Mouse (Mus musculus) cerebellum, postnatal 36 days (tissue): Measurements from ENCODE around the gene Taok3.

Experiments used
- DNase-seq, 2 experiments: peaks; one replicate each; pipeline ENCODE4 v3.0.0; 2021 to 2022; ENCODE audit warnings: mixed read lengths in 2 of 2

Taok3 gene

DNA sequence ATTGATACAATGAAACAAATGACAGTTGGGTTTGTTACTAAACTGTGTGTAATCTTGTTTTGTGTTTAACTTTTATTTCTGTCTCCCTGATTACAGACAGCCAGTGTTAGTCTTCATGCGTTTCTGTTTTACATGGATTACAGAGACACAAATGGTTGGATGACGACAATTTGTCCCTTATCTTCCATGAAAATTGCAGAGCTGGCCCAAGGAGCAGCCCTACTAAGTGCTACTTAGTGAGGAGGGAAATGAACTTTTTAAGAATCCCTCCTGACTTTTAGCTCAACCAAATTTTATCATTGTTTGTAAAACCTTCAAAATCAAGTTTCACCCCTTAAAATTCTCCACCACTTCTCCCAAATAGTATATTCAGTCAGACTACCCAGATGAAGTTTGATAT is 1.7 kb upstream of the Taok3 start:
- no peak for DNase-seq

DNA sequence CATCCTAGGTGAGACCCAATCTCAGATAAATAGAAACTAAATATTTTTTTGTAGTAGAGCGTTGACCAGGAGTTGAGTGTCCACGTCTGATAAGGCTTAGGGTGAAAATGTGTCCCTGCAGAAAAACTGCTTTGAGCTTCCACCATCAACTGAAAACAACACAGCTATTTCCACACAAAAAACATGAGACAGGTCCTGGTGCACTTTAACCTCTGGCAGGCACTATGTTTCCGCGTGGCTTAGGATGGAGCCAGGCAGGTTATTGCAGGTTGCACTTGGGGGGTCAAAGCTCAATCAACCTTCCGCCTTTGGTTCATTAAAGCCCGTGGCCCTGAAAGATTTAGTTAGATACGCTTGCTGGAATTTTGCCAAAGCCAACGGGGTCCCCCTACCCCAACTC is 1.1 kb upstream of the Taok3 start:
- DNase-seq, result no peak

DNA sequence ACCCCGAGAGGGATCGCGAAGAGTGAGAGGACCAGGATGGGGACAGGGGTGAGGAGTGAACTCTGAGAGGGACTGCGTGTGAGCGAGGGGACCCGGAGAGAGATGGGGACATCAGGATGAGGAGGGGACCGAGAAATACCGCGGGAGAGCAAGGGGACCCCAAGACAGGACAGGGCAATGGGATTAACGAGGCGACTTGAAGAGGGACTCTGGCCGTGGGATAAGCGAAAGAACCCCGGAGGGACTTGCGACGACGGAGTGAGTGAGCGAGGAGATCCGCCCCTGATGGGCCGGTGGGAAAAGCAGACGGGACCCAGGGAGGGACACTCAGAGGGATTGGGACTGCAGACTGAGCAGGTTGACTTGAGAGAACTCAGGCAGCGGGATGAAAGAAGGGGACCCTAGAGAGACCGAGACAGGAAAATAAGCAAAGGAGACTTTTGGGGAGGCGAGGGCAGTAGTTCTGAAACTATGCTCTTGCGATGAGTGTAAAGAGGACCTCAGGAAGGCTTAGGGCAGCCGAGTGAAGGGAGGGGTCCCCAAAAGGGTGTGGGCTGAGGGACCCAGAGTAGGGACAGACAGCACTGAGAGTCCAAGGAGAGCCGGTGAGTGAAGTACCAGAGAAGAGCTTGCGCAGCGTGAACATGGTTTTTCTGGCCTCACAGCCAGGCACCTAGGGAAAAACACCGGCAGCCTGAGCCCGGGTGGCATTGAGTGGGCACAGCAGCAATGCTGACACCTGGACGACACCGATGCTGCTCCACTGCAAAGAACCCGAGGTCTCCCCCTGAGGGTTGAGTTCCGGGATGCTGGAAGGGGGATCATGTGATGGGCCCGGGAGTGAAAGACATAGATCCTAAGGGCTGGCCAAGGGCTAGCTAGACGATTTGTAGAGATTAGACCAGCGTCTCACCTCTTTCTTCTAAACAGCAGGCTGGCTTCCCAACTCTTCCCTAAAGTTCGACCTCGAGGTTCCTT is 849 bp downstream of the Taok3 start:
- no peak for DNase-seq

DNA sequence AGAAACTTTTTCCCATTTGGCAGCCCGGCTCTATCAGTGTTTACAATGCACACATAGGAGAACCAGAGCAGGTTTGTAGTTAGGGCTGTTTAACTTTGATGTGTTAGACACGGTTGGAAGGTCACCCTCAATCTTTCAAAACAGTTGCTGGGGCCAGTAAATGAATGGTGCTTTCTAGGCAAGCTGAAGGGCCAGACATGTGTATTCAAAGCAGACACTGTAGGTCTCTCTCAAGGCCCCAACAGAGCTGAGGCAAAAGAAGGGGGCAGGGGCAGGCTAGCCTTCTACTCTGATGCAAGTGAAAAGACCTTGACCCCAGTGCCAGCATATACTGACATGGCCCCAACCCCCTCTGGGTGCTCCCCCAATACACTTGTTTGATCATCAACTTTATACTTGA is 1.7 kb downstream of the Taok3 start:
- DNase-seq, result no peak

DNA sequence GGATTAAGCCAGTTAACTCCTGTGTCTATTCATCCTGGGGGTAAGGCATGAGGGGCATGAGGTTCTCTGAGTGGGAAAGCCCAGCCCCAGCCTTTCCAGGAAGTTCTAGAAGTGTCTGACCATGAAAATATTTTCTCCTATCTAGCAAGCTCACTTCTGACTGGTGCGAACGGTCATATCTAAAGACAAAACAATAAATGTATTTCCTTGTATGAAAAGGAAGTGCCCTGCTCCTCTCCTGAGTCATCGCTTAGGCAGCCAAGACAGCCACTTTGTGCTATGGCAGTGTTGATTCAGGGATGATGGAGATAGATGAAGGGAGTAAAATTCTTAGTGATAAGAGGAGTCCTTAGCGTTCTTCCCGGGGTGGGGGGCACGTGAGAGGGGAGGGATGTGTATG is 3.2 kb downstream of the Taok3 start:
- DNase-seq, result no peak

DNA sequence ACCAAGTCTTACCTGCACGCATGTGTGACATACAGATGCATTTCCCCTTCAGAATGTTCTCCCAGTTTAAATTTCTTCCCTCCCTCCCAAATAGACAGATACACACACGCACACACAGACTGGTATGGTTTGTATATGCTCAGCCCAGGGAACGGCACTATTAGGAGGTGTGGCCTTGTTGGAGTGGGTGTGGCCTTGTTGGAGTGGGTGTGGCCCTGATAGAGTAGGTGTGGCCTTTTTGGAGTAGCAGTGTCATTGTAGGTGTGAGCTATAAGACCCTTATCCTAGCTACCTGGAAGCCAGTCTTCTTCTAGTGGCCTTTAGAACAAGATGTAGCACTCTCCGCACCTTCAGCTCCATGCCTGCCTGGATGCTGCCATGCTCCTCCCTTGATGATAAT is 3.9 kb downstream of the Taok3 start:
- no peak for DNase-seq

DNA sequence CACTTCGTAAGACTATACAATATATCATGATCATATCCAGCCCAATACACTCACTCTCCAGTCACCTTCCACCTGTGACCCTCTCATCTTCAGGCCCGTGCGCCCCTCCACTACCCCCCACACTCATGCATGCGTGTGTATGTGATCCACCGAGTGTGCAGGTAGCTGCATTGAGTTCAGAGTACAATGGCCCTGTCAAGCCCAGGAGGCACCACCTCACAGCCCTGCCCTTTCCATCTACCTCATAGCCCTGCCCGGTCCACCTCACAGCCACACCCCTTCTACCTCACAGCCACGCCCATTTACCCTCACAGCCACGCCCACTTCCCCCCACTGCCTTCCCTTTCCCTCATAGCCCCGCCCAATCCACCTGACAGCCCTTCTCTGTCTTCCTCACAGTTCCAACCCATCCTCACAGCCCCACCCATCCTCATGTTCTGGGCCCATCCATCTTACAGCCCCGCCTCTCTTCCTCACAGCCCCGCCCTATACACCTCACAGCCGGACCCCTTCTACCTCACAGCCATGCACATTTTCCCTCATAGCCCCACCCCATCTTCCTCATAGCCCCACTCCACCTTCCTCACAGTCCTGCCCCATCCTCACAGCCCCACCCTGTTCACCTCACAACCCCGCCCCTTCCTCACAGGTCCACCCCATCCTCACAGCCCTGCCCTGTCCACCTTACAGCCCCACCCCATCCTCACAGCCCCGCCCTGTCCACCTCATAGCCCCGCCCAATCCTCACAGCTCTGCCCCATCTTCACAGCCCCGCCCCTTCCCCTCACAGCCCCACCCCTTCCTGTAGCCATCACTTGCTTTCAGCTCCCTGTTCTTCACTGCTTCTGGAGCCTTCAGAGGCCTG is 5.8 kb downstream of the Taok3 start:
- DNase-seq, result no peak

DNA sequence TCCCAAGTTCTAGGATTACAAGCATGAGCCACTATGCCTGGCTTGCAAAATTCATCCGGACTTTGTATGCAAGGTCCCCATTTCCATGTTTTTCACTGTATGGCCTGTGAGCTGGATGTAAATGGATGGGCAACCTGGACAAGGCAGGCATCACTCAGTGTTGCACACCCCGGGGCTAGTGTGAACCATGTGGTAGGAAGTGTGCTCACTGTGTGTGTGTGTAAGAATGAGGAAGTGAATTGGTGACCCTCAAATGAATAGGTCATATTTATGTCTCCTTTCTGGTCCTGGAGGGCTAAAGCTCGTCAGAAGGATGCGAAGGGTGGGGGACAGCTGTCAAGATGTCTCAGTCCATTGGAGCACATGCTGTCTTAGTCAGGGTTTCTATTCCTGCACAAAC is 7.1 kb downstream of the Taok3 start:
- no peak for DNase-seq

DNA sequence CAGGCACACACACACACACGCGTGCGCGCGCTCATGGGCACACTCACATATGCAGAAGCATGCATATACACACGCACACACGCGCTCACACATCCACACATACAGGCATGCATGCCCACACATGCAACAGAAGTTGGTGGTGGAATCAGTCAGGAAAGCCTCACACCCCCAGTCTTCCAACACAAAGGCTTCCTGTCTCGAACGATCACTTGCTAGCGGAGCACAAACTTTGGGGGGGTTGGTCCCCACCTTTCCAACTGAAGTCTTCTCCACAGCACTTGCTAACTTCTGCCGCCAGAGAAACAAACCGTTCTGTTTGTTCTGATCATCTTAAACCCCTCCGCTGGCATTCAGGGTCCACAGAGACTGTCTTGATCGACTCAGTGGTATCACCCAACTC is 10.8 kb downstream of the Taok3 start:
- DNase-seq, result no peak

DNA sequence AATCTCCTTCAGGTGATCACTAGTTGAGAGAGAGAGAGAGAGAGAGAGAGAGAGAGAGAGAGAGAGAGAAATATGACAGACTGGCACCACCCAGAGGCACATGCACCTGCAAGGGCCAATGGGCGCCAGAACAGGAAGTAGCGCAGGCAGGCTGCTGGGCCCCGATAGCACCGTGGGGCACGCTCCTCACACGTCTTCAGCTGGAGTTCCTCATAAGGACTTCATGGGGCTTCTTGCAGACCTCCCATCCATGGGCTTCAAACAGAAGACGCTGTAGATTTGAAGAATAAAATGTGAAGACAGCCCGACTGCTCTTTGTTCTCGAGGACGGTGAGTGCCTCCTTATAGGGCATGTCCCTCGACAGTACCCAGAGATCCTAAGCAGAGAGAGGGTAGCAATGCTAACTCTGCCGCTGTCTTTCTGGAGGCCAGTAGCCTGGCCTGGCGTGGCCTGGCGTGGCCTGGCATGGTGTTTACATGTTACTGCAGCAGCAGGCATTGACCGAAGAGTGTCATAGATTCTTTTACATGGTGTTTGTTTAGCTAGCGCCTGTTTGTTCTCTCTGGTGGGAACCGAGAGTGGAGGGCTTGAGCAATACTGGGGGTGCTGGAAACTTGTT is 13.6 kb downstream of the Taok3 start:
- no peak for DNase-seq

DNA sequence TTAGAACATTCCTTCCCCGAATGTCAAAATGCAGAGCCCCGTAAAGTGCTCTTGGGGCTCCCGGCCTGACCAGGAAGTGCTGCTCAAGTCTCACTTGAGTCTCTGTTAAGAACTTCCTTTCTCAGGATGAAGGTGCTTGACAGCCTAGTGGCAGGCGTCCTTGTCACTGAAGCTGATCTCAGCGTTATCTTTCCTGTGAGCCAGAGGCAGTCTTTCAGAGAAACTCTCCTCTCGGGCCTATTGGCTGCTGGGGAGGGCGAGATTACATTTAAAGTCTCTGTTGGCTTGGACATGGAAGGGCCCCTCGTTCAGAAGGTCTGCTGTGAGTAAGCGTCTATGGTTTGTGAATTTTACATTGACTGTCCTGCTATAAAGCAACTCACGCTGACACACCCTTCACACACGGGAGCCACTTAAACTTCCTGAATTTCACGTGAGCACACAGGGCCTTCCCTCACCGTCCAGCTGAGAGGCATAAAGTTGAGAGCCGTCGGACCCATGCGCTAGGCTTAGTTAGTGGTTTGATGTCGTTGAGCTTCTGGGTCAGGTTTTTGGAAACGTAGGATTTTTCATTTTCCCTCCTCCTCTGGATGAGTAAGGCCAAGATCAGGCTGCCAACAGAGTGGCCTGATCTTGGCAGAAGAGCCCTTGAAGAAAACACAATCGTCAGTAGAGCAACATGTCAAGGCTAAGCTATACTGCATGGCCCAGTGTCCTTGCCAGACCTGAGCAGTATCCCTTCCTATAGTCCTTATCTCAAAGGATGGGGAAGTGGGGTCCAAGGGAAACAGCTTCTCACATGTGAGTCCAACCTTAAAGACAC is 14.3 kb downstream of the Taok3 start:
- no peak for DNase-seq

DNA sequence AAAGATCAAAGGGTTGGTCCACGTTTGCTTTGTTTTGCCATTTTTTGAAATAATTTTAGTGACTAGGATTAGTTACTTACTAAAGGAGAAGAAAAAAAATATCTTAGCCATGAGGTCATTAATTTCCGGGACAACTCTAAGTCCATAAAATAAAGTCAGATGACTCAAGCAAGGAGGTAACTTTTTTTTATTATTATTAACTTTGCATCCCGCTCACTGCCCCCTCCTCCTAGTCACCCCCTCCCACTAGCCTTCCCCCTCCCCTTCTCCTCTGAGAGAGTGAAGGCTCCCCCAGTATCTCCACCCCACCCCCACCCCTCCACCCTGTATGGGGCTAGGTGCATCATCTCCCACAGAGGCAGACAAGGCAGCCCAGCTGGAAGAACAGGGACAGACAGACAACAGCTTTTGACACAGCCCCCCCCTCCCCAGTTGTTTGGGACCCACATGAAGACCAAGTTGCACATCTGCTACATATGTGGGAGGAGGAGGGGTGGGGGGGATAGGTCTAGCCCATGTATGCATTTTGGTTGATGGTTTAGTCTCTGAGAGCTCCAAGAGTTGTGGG is 15.0 kb downstream of the Taok3 start:
- no peak for DNase-seq

DNA sequence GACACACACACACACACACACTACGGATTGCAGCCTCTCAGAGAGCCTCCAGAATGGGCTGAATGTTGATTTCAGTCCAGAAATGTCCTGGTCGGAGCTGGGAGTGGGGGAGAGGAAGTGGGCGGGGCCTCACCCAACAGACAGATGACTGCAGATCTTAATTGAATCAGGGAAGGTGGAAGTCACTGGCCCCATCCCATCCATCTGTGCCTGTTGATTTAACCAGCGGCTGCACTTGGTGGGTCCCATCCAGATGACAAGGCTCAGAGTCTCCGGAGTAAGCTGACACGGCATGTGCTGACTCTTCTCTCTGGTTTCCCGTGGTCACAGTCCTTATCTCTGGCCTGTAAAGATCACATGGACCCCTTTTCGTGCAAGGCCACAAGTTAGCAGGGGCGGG is 15.9 kb downstream of the Taok3 start:
- no peak for DNase-seq

DNA sequence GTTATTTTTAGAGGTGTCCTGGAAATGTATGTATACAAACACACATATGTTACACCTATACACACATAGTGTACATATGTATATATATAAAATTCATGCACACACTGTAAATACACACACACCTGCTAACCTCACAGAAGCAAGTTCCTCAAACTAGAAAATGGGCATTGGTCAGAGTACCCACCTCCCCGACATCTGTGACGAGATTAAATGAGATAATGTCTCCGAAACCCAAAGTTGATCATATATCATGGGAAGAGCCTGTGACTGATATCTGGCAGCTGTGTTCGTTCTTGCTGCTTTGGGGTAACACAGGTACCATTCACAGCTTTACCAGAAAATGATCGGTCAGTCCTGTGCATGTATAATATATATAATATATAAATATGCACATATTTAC is 16.6 kb downstream of the Taok3 start:
- no peak for DNase-seq

DNA sequence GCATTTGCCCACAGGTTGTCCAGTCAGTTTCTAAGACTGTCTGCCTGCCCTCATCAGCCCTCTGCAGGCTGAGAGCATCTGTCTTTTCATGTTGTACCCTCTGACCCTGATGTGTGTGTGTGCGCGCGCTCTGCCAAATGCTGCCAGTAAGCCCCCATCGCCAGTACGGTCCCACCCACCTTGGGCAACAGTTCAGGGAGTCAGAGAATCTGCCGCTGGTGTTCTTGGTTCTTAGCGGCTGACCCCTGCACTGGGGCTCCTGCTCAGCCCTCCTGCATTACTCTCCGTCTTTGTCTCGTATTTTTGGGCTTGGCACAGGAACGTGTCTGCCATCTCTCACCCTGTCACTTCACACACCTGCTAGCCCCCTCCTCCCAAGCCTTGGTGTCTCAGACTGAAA is 17.1 kb downstream of the Taok3 start:
- DNase-seq, result no peak

DNA sequence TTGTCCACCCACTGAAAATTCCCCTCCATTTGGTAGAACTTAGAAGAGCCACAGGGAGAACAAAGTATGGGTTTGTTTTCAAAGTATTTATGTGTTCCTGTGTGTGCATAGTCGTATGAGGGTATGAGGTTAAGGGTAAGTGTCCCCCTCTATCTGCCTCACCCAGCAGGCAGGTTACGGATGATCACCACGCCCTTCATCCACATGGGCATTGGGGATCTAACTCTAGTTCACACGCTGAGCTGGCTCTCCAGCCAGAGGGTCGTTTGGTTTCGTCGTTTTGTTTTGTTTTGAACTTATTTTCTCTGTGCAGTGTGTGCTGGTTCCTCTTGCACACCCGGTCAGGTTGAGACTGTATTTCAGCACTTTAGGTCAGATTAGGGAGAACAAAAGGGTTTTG is 17.7 kb downstream of the Taok3 start:
- no peak for DNase-seq

DNA sequence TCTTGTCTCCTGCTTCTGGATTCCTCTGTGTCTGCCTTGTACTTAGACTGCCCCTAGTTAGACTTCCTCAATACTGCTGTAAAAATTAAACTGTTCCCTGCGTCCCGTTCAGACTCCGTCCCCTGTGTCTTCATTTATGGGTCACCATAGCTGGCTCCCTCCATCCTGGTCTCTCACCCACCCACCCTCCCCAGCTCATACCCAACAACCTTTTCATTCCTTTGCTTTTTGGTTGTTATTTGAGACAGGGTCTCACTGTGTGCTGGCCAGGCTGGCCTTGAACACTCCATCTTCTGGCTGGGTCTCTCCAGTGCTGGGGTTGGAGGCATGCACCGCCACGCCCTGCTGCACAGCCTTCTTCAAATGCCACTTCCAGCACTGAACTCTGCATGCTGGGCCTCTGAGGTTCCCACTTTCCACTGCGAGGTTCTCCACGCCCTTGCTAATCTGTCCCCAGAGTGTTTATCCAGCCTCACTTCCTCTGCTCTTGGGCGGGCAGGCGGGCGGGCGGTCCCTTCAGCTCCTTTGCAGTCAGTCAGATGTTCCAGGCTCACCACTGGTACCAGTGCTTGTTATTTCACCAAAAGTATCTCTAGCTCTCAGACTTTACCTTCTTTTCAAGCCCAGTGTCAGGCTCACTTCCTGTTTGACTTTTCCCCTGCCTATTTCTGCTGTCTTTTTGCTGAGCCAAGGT is 18.5 kb downstream of the Taok3 start:
- DNase-seq, result no peak

DNA sequence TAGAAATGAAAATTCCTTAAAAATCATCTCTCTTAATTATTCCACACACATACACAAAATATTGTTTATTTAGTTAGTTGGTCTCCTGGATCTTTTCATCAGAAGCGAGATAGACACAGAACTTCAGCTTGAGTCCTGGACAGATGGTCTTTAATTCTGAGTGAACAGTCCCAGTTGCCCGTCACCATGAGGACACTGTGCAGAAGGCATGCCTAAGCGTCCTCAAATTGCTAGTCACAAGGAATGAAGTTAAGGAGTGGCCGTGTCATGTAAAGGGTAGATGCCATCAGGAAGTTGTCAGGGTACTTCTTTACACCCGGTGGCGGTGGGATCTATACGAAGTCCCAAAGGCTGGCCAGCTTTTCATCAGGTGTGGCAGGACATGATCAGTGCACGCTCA is 19.9 kb downstream of the Taok3 start:
- peak in 1 of 2 experiments; percentile 24 for DNase-seq

DNA sequence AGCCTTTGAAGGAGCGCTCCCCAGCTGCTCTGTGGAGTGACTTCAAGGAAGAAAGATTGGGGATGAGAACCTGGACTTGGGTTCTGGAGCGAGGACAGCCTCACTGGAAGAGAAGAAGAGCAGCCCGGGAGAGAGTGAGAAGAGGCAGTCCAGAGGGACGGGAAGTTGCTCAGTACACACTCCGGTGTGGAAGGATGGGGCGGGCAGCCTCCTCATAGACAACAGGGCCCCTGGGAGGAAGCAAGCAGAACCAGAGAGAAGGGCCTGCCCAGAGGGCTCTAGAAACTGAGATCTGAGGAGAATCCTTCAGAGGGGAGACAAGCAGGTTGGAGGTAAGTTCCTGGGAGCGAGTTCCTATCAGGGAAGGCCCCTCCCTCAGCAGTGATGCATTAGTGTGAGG is 20.4 kb downstream of the Taok3 start:
- DNase-seq, result no peak

DNA sequence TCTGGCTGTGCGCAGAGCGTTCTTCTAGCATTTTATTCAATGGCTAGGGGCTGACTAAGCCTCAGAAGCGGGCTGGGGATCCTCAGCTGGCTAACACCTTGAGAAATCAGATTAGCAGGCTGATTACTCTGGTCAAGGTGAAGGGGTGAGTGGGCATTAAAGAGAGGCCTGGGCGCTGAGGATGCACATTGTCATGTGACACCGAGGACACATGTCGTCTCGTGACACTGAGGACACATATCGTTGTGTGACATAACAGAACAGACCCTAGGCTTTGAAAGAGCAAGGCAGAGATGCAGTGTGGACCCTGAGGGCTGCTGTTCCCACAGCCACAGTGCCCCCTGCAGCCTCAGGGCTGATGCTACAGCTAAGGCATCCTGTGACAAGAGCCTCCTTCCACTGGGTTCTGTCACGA is 23.8 kb downstream of the Taok3 start:
- peak in 1 of 2 experiments; percentile 39 for DNase-seq

DNA sequence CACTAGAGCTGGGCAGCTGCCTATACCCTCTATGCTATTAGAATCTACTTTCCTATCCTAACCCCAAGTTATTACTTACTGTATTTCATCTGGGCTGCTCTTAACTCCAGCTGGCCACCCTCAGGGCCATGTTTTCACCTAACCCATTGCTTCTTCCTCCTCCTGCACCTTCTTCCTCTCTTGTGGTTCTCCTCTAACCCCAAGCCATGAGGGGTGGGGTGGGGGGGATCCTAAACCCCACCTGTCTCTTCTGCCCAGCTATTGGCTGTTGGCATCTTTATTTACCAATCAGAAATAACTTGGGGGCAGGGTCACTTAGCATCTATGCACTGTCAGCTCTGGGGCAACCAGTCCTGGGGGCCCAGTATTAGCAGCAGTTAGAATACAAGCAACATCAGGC is 26.2 kb downstream of the Taok3 start:
- no peak for DNase-seq
